Mouse (Mus musculus): Measurements from ENCODE around the gene Wsb2. TPM values are rescaled to one million over a fixed set of nuclear protein-coding genes. Genes with fewer than 3 reads are reported as not detected.

Gene Wsb2
- total RNA-seq (2014; rRNA removed) (395 and 494 TPM in 2 replicates), polyA plus RNA-seq (2015; fragmentation: Nextera tagmentation; extraction: Ambion mirVana) (336 and 360 TPM in 2 replicates)

- H3K36me3 ChIP-seq (ENCODE audit: insufficient read depth, low read length): no peaks in the 10 kb centered on the region
- ATAC-seq (ENCODE audit: low FRiP score): peak; percentile 80
- DNase-seq (ENCODE audit: low spot score): peak; percentile 75
- H3K4me3 ChIP-seq (ENCODE audit: low read depth, low read length): peak within 1 kb of the TSS; percentile 86
- peaks cover 9% of the 10 kb centered on the region for H3K4me1 ChIP-seq (ENCODE audit: insufficient read depth, low read length)
- H3K9ac ChIP-seq (replicated peaks; ENCODE audit: low read length, poor library complexity, severe bottlenecking): peak within 1 kb of the TSS; percentile 98
- H3K27ac ChIP-seq (ENCODE audit: low read depth, low read length): peak within 1 kb of the TSS; percentile 96
- no CpG with 5 or more reads among the region's 54 CpGs for WGBS
- H3K27me3 ChIP-seq (ENCODE audit: insufficient read depth, low read length): no peaks in the 10 kb centered on the region
- TF ChIP-seq CTCF (IDR thresholded peaks at IDR 0.05): no peak
- H3K4me2 ChIP-seq (ENCODE audit: low read depth, low read length, poor library complexity, severe bottlenecking): peak within 1 kb of the TSS; percentile 92
- no peaks in the 10 kb centered on the region for H3K9me3 ChIP-seq (ENCODE audit: low read length)
These were observed at the start of gene Wsb2 for GRCm38 (mm10) chr5:117357129-117357477. Gene Wsb2, plus strand, starts transcription at chr5:117357304.

- no peak overlapping the region for H3K4me3 ChIP-seq (ENCODE audit: low read depth, low read length)
- peak; percentile 65 for TF ChIP-seq CTCF (IDR thresholded peaks at IDR 0.05)
- no peaks in the 10 kb centered on the region for H3K36me3 ChIP-seq (ENCODE audit: insufficient read depth, low read length)
- H3K9me3 ChIP-seq (ENCODE audit: low read length): no peaks in the 10 kb centered on the region
- H3K27ac ChIP-seq (ENCODE audit: low read depth, low read length): no peak overlapping the region
- H3K4me2 ChIP-seq (ENCODE audit: low read depth, low read length, poor library complexity, severe bottlenecking): no peak overlapping the region
- no peaks in the 10 kb centered on the region for H3K4me1 ChIP-seq (ENCODE audit: insufficient read depth, low read length)
- H3K9ac ChIP-seq (replicated peaks; ENCODE audit: low read length, poor library complexity, severe bottlenecking): no peak overlapping the region
- 45% methylated on average over 11 of the region's 11 CpGs for WGBS
- no peaks in the 10 kb centered on the region for H3K27me3 ChIP-seq (ENCODE audit: insufficient read depth, low read length)
- DNase-seq (ENCODE audit: low spot score) (peak; percentile 33), ATAC-seq (ENCODE audit: low FRiP score) (no peak)
These were observed 49.4 kb upstream of the Wsb2 start for GRCm38 (mm10) chr5:117307699-117308098.

- H3K9me3 ChIP-seq (ENCODE audit: low read length): no peaks in the 10 kb centered on the region
- H3K4me2 ChIP-seq (ENCODE audit: low read depth, low read length, poor library complexity, severe bottlenecking): peak overlapping the region; percentile 1
- H3K9ac ChIP-seq (replicated peaks; ENCODE audit: low read length, poor library complexity, severe bottlenecking): no peak overlapping the region
- TF ChIP-seq CTCF (IDR thresholded peaks at IDR 0.05): no peak
- ATAC-seq (ENCODE audit: low FRiP score) (no peak), DNase-seq (ENCODE audit: low spot score) (no peak)
- no peaks in the 10 kb centered on the region for H3K27me3 ChIP-seq (ENCODE audit: insufficient read depth, low read length)
- no peak overlapping the region for H3K4me3 ChIP-seq (ENCODE audit: low read depth, low read length)
- 0 out of 2 replicates have a peak, but pooled peaks cover 3% of the 10 kb centered on the region for H3K4me1 ChIP-seq (ENCODE audit: insufficient read depth, low read length)
- no peaks in the 10 kb centered on the region for H3K36me3 ChIP-seq (ENCODE audit: insufficient read depth, low read length)
- WGBS: 33% methylated on average over 14 of the region's 14 CpGs
- H3K27ac ChIP-seq (ENCODE audit: low read depth, low read length): no peak overlapping the region
These were observed 43.7 kb upstream of the Wsb2 start for GRCm38 (mm10) chr5:117313420-117313819.

- Histone ChIP-seq H3K9ac (replicated peaks; ENCODE audit: low read length, poor library complexity, severe bottlenecking) (no peak overlapping the region), H3K4me1 (ENCODE audit: insufficient read depth, low read length) (0 out of 2 replicates have a peak, but pooled peaks cover 3% of the 10 kb centered on the region), H3K4me2 (ENCODE audit: low read depth, low read length, poor library complexity, severe bottlenecking) (peak overlapping the region; percentile 1), H3K27ac (ENCODE audit: low read depth, low read length) (no peak overlapping the region), H3K36me3 (ENCODE audit: insufficient read depth, low read length) (no peaks in the 10 kb centered on the region), H3K4me3 (ENCODE audit: low read depth, low read length) (no peak overlapping the region), H3K9me3 (ENCODE audit: low read length) (no peaks in the 10 kb centered on the region), H3K27me3 (ENCODE audit: insufficient read depth, low read length) (no peaks in the 10 kb centered on the region)
- no peak for TF ChIP-seq CTCF (IDR thresholded peaks at IDR 0.05)
- DNase-seq (ENCODE audit: low spot score) (no peak), ATAC-seq (ENCODE audit: low FRiP score) (no peak)
- 48% methylated on average over 10 of the region's 10 CpGs for WGBS
These were observed 43.2 kb upstream of the Wsb2 start for GRCm38 (mm10) chr5:117313909-117314308.

- no peaks in the 10 kb centered on the region for H3K9me3 ChIP-seq (ENCODE audit: low read length)
- no peak for TF ChIP-seq CTCF (IDR thresholded peaks at IDR 0.05)
- no peak overlapping the region for H3K4me3 ChIP-seq (ENCODE audit: low read depth, low read length)
- ATAC-seq (ENCODE audit: low FRiP score): no peak
- no peaks in the 10 kb centered on the region for H3K36me3 ChIP-seq (ENCODE audit: insufficient read depth, low read length)
- DNase-seq (ENCODE audit: low spot score): no peak
- no peak overlapping the region for H3K4me2 ChIP-seq (ENCODE audit: low read depth, low read length, poor library complexity, severe bottlenecking)
- H3K9ac ChIP-seq (replicated peaks; ENCODE audit: low read length, poor library complexity, severe bottlenecking): 0 out of 2 replicates have a peak overlapping the region, but pooled peaks have one; percentile 13
- H3K27me3 ChIP-seq (ENCODE audit: insufficient read depth, low read length): no peaks in the 10 kb centered on the region
- WGBS: 21% methylated on average over 9 of the region's 9 CpGs
- no peak overlapping the region for H3K27ac ChIP-seq (ENCODE audit: low read depth, low read length)
- H3K4me1 ChIP-seq (ENCODE audit: insufficient read depth, low read length): 0 out of 2 replicates have a peak, but pooled peaks cover 3% of the 10 kb centered on the region
These were observed 42.3 kb upstream of the Wsb2 start for GRCm38 (mm10) chr5:117314587-117315428.

All from midbrain, postnatal 0 days (tissue).